Mouse (Mus musculus): Measurements from ENCODE around the gene Borcs8.

The Borcs8 gene

GRCm38 (mm10) chr8:70179082-70179481 lies 39.8 kb downstream of the Borcs8 start:
- no peak for DNase-seq (ENCODE audit: low spot score in 2 of 2)

- no peak for DNase-seq (ENCODE audit: low spot score in 2 of 2)
Measured at GRCm38 (mm10) chr8:70181212-70181902, 42.1 kb downstream of the Borcs8 start.

GRCm38 (mm10) chr8:70181903-70182252 lies 42.6 kb downstream of the Borcs8 start:
- DNase-seq (ENCODE audit: low spot score in 2 of 2) = no peak

- DNase-seq (ENCODE audit: low spot score in 2 of 2) = no peak
Measured at GRCm38 (mm10) chr8:70183194-70183593, 43.9 kb downstream of the Borcs8 start.

- DNase-seq (ENCODE audit: low spot score in 2 of 2) = no peak
Measured at GRCm38 (mm10) chr8:70188707-70189106, 49.4 kb downstream of the Borcs8 start.

- DNase-seq (ENCODE audit: low spot score in 2 of 2) = no peak
Measured at GRCm38 (mm10) chr8:70193238-70193637, 53.9 kb downstream of the Borcs8 start.

- no peak for DNase-seq (ENCODE audit: low spot score in 2 of 2)
Measured at GRCm38 (mm10) chr8:70194191-70194590, 54.9 kb downstream of the Borcs8 start.

- no peak for DNase-seq (ENCODE audit: low spot score in 2 of 2)
Measured at GRCm38 (mm10) chr8:70195762-70196161, 56.5 kb downstream of the Borcs8 start.

Measured in right cerebral cortex, postnatal 36 days (tissue).